Mouse (Mus musculus): ENCODE measurements around the gene Fem1b.

GRCm38 (mm10) chr9:62782976-62783781, 28.6 kb downstream of the Fem1b start:
- TF ChIP-seq FLI1 (IDR thresholded peaks at IDR 0.05; ENCODE audit: low read length), result no peak
- TF ChIP-seq GATA1 (IDR thresholded peaks at IDR 0.05; ENCODE audit: borderline replicate concordance, low read length), result no peak

All from megakaryocyte, embryonic 14.5 days (primary cell).